Mouse (Mus musculus): ENCODE results near the gene Ulk1.
"Not testable (repeated sequence)": the region's sequence is repeated elsewhere in the genome, so short reads cannot be mapped to it uniquely, and the experiment has no call there.

The Ulk1 gene

DNA sequence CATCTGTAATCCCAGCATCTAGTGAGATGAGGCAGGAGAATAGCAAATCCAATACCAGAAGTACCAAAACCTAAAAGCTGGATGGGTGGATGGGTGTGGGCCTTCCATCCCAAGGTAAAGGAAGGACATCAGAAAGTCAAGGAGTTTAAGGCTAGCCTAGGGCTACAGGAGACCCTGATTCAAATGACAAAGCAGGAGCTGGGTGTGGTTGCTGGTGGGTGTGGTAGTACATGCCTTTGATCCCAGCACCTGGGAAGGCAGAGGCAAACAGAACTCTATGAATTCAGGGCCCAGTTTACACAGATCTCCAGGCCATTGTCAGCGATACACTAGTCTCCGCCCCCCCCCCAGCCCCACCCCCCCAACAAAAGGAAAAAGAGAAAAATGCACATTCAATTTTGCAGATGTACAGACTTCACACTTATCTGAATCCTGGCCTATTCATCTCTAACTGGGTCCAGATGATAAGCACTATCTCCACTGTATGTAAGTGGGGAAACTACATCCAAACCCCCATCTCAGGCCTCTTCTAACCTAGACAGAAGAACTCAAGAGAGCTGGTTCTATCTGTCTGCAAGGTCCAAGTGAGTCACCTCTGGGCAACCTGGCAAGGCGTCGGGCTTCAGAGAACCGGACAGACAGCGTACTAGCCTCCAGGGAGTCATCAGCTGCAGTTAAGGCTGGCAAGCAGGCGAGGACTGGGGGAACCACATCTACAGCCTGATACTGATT is 5.7 kb downstream of the Ulk1 start:
- no peak for DNase-seq

DNA sequence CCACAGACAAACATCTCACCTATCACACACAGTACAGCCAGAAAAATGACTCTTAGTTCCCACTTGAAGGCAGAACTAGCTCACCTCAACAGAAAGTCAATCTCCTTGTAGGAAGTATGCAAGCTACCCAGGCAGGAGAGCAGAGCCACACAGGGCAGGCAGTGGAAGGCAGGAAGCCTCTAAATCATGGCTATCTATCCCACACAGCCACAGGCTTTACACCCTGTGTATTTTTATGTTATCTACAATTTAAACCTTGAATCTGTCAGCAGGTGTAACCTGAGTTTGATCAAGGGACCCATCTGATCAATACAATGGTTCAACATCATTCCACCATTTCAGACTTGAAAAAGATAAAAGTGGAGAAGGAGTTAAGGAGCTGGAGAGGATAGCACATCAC is 7.1 kb downstream of the Ulk1 start:
- DNase-seq: no peak

DNA sequence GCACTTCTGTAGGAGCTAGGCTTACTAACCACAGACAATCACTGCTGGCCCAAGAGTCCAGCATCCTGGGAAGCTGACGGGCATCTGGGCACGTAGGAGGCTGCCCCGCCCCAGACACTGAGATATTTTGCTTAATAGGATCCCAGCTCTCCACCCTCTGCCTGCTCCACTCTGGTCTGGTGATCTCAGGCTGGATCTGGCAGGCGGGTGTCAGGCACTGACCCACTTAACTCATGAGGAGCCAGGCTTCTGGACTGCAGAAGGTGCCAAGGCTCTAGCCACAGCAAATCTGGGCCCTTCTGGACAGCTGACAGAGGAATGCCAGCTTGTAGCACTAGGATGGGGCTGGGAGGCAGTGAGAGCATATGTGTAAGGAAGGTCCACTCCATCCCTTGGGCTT is 7.7 kb downstream of the Ulk1 start:
- DNase-seq: no peak

DNA sequence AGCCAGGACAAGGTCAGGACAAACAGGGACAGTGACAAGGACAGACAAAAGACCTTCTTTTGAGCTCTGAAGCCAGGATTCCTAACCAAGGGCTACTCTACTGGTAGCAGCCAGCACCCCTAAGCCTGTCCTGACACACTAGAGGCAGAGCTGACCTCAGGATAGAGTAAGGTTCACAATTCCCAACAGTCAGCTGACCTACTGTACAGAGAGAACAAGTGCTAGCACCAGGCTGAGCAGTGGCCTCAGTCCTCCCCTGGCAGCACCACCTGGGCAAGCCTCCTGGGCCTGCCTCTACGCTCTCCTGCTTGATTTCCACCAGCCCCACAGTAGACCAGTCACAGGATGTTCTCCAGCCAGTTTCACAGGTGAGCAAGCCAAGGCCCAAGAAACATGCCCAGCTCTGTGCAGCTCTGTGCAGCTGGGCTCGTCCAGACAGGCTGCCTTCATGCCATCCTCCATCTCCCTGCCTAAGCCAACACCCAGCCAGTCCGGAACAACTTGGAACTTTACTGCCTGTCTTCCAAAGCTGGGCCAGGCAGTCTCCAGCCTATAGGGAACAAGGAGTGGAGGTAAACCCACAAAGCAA is 8.8 kb downstream of the Ulk1 start:
- peak; percentile 51 for DNase-seq

DNA sequence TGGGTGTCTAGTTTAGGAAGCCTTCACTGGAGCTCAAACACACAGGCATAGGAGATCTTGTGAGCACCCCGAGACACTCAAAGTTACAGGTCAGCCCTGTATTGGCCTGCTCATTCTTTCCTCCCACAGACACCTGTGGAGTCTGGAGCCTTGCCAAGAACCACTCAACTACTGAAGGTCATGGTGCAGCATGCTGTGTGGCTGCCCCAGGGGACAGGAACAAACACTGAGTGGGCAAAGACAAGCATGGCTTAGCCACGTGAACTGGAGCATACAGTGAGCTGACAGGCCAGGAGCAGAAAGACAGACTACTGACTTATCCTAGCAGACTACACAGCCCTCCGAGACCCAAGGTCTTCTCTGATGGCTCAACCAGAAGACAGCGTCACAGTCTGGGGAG is 12.2 kb downstream of the Ulk1 start:
- DNase-seq: peak; percentile 85

DNA sequence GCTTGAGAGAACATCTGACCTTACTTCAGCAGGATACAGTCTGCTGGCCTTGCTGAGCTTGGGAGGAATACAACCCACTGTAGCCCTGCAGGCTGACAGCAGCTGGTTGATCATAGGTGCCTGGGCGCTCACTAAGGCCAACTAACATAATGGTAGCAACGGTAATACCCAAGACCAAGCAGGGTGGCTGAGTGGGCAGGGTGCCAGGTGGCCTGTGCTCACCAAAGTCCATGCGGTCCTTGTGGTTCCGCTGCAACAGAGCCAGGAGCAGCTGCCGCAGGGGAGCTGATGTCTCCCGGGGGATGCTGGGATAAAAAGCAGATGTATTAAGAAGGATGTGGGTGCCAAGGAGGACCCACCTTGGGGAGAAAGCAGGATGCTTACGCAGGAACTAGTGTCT is 15.5 kb downstream of the Ulk1 start:
- DNase-seq: peak; percentile 63

DNA sequence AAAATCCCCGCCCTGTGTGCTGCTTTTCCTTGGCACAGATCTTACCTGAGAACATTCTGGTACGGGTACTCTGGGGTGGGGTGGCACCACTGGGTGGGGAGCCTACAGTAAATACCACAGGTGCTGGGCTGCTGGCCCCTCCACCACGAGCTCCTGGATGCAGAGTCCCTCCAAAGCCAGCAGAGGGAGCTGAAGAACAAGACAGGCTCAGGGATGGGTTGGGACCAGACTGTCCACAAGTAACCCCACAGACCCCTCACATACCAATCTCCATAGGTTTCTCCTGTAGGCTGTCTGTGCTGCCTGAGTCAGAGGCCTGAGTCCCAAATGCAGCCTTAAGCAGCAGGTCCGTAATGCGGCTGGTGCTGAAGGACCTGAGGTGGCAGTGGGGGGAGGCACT is 21.2 kb downstream of the Ulk1 start:
- DNase-seq: peak; percentile 43

DNA sequence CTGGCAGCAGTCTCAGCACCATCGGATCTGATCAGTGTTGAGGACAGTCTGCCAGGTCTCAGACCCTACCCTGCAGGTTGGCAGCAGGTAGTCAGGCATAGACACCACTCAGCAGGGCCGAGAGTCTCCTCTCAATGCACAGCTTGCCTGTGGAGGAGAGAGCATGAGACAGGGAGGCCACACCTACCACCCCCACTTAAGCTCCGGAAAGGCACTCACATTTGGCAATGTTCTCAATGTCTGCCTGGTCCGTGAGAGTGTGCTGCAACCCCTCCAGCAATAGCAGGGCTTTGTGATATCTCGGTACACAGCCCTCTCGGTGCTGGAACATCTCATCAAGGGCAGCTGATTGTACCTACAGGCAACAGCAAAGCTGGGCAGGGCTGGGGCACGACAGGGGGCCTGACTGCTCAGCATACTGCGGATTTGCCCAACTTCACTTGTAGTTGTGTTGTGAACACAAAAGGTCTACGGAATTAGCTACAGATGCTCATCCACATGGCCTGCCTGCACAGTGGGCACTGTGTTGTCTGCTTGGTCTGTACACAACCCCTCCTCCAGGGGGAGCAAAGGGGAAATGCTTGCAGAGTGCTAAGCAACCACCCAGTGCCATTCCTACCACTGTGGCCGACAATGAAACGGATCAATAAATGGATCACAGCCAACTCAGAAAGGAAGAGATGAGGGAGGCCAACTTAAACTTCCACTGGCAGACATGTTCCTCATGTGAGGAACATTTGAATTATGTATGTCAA is 23.6 kb downstream of the Ulk1 start:
- no peak for DNase-seq

DNA sequence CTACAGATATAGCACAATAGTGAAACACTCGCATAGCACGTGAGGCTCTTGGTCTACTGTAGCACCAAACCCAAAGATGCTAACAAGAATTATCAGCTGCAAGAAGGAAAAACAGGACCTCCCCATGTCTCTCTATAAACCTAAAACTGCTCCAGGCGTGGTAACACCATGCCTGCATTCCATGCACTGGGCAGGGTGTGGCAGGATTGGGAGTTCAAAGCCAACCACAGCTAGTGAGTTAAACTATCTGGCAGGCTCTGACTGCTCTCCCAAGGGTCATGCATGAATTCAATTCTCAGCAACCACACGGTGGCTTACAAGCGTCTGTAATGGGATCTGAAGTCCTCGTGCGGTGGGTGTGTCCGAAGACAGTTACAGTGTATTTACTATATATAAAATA is 26.7 kb downstream of the Ulk1 start:
- no peak for DNase-seq

DNA sequence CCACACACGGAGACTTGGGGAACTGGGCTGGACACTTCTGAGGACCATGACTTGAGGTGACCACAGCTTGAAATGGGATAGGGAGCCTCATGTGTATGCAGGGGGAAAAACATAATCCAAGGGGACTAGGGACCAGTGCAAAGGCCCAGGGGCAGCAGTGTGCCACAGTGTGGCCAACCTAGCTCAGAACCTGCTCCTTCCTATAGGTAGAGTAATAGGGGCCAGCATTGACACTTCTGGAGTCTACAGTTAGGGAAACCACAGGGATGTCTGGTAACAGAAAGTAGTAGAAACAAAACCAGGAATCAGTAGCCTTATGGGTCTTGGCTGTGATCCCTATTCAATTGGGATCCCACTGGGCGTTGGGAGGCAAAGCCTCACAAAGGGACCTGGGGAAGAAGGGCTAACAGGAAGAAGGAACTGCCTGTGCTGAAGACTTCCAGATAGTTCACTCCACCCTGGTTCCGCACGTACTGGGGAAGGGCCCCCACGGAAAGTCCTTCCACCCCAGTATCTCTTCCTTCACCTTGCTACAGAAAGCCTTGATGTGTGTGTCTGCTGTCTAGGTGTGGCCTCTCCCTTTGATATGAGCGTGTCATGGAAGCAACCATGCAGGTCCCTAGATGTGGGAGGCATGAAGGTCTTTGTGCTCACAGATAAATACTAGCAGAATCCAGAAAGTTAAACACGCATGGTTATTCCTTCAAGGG is 28.2 kb downstream of the Ulk1 start:
- DNase-seq: no peak

DNA sequence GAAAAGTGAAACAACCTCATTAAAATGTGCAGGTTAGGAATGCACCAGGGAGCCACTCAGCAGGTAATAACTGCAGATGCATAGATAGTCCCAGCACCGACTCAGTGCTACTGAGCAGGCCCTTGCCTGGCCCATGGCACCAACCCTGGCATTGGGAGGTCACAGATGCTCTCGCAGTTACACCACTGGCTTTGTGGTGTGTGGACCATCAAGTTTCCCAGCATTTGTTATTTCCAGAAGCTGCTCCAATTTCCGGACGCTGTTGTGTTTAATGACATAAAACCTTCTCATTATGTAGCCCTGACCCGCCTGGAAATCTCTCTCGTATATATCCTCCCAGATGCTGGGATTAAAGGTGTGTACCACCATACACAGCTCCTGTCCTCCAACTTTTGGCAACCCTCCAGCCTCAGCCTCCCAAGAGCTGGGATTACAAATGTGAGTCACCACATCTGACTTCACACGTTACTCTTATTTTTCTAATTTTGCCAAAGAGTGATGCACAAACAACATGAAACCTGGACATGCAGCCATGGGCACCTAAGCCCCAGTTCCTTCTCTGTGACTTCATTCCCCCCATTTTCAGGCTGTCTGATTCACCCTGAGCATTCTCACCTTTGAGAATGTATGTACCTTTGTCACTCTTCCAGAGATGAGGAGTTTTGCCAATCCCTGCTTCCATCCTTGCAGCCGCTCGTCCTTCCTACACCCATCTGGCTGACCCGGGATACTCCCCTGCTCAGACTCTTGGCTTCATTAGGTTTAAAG is 29.0 kb downstream of the Ulk1 start:
- DNase-seq: no peak

DNA sequence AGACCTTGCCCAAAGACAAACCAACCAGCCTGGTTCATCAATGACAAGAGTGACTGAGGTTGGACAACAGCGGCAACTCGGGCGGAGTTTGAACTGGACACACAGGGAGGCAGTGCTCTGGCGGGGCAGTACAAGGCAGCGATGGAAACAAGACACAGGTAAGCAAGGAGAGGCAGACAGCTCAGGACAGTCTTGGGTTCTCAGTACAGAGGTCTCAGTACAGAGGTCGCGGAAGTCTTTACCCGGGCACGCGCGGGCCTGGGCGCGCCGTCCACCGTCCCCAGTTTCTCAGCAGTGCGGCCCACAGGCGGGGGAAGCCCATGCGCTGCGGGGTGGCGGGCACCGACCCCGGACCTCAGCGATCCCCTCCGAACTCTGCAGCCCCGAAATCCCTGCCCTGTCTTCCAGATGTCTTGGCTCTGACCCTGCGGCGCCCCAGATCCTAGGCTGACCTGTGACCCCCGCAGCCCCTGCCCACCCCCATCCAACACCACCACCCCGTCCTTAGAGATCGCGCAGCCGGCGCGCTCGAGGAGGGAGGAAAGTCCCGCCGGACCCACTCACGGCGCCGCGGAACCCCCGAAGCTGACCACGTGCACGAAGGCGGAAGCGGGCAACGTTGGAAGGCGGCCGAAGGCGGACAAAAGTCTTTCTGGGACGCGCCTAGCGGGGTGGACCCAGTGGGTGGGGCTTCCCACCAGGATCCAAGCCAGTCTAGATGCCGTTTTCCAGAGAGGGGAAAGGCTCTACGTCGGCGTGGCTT is 29.7 kb downstream of the Ulk1 start, which contains the start of gene Pus1:
Gene Pus1, minus strand, starts transcription at position 662 of the 763 bp plus-strand sequence.
- peak; percentile 96 for DNase-seq

DNA sequence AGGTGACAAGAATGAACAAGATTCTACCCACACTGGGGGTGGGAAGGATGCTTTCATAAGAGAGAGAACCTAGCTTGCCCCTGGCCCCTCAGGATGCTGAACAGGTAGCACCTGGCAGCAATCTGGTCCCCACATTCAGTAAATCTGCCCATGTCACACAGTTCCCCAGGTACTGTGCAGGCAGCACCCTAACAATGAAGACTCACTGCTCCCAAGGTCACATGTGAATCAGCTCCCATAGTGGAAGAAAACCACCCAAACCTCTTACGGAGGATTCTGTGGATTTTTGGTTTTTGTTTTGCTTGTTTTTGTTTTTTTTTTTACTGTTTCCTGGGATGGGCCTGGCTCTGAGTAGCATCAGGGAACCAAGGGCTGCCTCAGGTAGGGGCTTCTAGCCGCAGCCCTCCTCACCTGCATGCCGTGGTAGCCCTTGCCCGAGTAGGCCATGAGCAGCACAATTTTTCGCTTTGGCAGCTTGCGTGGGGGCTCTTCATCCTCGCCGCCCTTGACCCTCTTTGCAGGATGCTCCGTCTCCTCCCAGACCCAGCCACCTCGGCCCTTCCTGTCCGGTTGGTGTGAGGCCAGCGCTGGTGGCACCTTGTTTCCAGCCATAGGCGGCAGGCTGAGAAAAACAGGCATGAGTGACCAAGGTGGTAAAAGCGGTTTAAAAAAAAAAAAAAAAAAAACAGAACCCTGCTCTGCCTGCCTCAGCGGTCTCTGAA is 30.5 kb downstream of the Ulk1 start:
- DNase-seq: no peak

DNA sequence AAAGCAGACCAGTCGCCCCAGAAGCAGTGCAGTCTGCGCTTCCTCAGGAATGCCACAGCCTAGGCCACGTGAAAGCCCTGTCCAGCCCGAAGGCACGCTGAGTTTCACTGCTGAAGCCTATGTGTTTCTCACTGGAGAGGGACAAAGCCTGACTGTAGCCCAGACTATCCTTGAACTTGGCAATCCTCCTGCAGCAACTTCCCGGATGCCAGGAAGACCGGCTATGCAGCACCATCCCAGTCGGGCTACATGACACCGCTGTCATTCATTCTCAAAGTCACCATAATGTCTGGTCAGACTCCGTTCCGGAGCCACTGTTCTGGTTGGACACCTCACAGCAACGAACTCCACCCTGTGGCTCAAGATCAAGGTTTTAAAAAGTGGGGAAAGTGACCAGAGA is 31.6 kb downstream of the Ulk1 start:
- no peak for DNase-seq

DNA sequence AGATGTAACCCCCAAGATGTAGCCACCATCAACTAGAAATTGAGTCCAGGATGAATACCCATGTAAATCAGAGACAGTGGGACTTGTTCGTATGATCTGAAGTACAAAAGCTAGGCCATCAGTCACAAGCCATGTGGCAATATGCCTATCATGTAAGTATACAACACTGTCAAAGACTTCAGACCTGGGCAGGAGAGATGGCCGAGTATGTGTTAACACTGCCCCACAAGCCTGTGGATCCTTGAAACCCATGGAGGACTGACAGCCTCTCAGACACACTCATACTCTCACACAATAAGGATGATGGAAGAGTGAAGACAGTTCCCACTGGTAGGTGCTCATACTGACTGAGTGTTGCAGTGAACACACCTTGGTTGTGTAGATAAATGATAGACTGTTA is 33.8 kb downstream of the Ulk1 start:
- DNase-seq: no peak

DNA sequence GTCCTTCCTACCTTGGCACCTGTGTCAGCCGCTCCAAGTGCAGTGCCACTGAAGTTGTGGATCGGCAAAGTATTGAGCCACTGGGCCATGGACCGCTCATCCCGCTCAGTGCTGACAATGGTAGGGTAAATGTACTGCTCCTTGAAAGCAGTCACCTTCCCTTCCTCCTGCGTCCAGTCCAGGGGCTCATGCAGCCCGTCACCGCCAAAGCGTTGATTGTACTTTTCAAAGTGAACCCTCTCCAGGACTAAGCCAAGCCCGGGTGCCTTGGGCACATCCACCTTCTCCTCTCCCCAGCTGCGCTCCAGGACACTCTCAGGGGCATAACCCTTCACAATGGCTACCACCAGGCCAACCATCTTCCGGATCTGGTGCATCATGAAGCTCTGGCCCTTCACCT is 35.4 kb downstream of the Ulk1 start:
- no peak for DNase-seq

DNA sequence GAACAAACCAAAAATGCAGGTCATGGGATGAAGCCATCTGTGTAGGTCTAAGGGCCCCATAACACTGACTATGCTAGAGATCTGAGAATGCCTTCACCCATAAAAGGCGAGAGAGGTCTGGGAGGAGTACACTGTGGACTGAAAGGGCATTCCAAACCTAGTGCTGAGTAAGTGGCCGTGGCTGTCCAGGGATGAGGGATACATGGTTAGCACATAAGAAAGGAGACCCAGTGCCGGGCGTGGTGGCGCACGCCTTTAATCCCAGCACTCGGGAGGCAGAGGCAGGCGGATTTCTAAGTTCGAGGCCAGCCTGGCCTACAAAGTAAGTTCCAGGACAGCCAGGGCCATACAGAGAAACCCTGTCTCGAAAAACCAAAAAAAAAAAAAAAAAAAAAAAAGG is 37.0 kb downstream of the Ulk1 start:
- DNase-seq: not testable (repeated sequence)

DNA sequence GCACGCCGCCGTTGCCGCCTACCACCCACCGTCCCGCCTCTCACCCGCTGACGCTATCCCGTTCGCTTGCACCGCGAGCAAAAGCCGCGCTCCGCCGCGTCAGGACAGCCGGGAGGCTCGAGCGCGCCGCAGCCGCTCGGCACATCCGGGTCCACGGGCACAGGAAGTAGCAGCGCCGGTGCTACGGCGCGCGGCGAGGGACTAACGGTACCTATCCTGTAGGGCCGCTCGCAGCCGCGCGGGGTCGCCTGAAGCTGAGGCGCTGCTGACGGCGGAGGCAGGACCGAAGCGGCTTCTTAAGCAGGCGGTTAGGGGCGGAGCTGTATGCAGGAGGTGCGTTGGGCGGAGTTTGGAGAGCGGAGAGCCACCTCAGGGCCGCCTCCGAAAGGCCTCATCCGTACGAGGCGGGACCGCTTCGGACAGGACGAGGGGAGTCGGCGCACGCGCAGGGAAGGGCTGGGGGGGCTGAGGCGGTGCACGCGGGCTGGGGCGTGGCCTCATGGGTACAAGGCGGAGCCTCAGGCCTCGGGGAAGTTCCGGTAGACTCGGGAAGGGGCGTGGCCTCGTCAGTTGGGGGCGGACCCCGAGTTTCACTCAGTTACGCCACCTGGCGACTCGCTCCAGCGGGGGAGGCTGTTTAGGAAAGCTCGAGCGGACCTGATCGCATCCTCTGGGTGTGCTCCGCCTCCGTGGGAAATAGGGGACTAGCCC is 39.3 kb downstream of the Ulk1 start, which contains the start of gene Ep400:
Gene Ep400, minus strand, starts transcription at position 270 of the 711 bp plus-strand sequence.
- peak; percentile 100 for DNase-seq

DNA sequence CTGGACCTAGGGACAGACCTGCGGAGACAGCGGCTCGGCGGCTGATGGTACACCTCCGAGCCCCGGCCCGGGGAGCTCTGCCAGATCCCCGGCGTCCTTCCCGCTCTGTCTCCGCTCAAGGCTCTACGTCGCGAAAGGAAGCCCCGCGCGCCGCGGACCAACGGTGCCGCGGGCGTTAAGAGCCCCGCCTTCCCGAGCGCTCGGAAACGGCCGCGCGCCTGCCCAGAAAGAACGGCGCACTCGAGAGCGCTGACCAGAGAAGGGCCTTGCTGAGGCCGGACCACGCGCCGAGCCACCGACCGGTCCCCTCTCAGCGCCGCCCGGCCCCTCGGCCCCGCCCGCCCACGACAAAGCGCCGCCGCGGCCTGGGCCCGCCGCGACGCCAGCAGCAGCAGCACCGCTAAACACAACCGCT is 39.9 kb downstream of the Ulk1 start:
- no peak for DNase-seq

DNA sequence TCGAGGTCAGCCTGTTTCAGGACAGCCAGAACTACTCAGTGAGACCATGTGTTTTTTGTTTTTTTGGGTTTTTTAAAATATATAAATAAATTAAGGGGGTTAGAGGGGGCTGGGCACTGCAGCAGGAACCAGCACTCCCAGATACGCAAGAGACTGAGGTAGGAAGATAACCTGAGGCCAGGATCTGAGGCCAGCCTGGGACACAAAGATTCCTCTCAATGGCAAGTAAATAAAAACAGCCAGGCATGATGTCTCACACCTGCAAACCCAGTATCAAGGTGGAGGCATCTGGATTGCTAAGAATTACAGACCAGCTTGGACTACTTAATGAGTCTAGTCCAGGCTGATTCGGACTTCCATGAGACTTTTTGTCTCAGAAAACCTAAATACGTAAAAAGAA is 40.6 kb downstream of the Ulk1 start:
- no peak for DNase-seq

Measured in kidney, adult 9 months (tissue).